Mouse (Mus musculus) liver, embryonic 14.5 days (tissue): ENCODE results near the gene Adgrg5. TPM values are rescaled to one million over a fixed set of nuclear protein-coding genes. Genes with fewer than 3 reads are reported as not detected.

Source experiments
- ATAC-seq: fragments of 200-750 bp; cut with Nextera tagmentation; 2 replicates; pipeline ENCODE4 v1.8.0; 2017; ENCODE audit warnings: moderate number of reproducible peaks, mild to moderate bottlenecking, moderate library complexity; ENCODE audit not compliant: insufficient read depth
- DNase-seq, 3 experiments: peaks; one replicate each; pipeline ENCODE4 v3.0.0-alpha.2; 2012 to 2013; ENCODE audit warnings: low read depth in 3 of 3, low spot score in 3 of 3
- H3K27ac ChIP-seq: fragments of 300-500 bp; sonication (generic); 2 replicates; pipeline ENCODE4 v1.5.1; 2014; ENCODE audit warnings: moderate library complexity, mild to moderate bottlenecking, control low read depth, inconsistent platforms
- H3K27me3 ChIP-seq: fragments of 300-500 bp; sonication (generic); 2 replicates; pipeline ENCODE4 v1.6.1; 2014; ENCODE audit warnings: mild to moderate bottlenecking, low read length, moderate library complexity; ENCODE audit not compliant: control insufficient read depth, insufficient read depth
- H3K36me3 ChIP-seq: fragments of 300-500 bp; sonication (generic); replicated peaks from 2 replicates; pipeline ENCODE4 v1.6.1; 2014; ENCODE audit warnings: low read depth; ENCODE audit not compliant: control insufficient read depth, insufficient read depth
- H3K4me1 ChIP-seq, 2 experiments: fragments of 200-500 bp in 1 of 2; fragments of 300-500 bp in 1 of 2; sonication (generic) in 1 of 2; replicated peaks; 2 replicates each; pipeline ENCODE4 v1.6.1; 2012 to 2014; ENCODE audit warnings: antibody characterized with exemption in 1 of 2, inconsistent platforms in 1 of 2, low read length in 1 of 2; ENCODE audit not compliant: control insufficient read depth in 2 of 2, insufficient read depth in 2 of 2
- H3K4me2 ChIP-seq: fragments of 300-500 bp; sonication (generic); 2 replicates; pipeline ENCODE4 v1.6.1; 2014; ENCODE audit warnings: low read depth, mild to moderate bottlenecking, control low read depth, moderate library complexity
- H3K4me3 ChIP-seq, 2 experiments: fragments of 200-500 bp in 1 of 2; fragments of 300-500 bp in 1 of 2; sonication (generic) in 1 of 2; 2 replicates each; pipeline ENCODE4 v1.5.1; 2012 to 2014; ENCODE audit warnings: low read depth in 2 of 2, low read length in 2 of 2, mild to moderate bottlenecking in 2 of 2, control low read depth in 1 of 2, inconsistent platforms in 1 of 2, moderate library complexity in 1 of 2; ENCODE audit not compliant: insufficient read depth in 1 of 2
- H3K9ac ChIP-seq: fragments of 300-500 bp; sonication (generic); replicated peaks from 2 replicates; pipeline ENCODE4 v1.6.1; 2014; ENCODE audit warnings: mild to moderate bottlenecking, control low read depth, moderate library complexity
- H3K9me3 ChIP-seq: fragments of 300-500 bp; sonication (generic); 2 replicates; pipeline ENCODE4 v1.6.1; 2016; ENCODE audit warnings: low read length, mixed read lengths; ENCODE audit not compliant: control insufficient read depth
- CTCF ChIP-seq: IDR thresholded peaks from 2 replicates; pipeline ENCODE4 v1.5.1; 2016; ENCODE audit warnings: antibody characterized with exemption, low read depth, control low read depth
- EP300 ChIP-seq: IDR thresholded peaks from 2 replicates; pipeline ENCODE4 v1.6.1; 2016; ENCODE audit warnings: antibody characterized with exemption, low read depth
- WGBS: fragments of 180-500 bp; shearing (Covaris S2); extraction: QIAGEN DNeasy Blood & Tissue Kit; methylation state at CpG from one replicate; pipeline ENCODE4 v1.1.7; 2014; ENCODE audit not compliant: insufficient replicate concordance; 5-methylcytosine and 5-hydroxymethylcytosine counted together
- polyA plus RNA-seq, 2 experiments: library from polyadenylated mRNA; depleted of rRNA in 1 of 2; stranded (reverse) in 1 of 2; unstranded in 1 of 2; fragments of >200 nt; fragmentation: Nextera tagmentation in 1 of 2; extraction: Ambion mirVana in 1 of 2; gene quantifications; 2 replicates each; pipeline versions ENCODE4 v1.2.1 to v1.2.3; 2012 to 2014

The Adgrg5 gene
- polyA plus RNA-seq, 2 experiments: 0.14 to 0.54 TPM

DNA sequence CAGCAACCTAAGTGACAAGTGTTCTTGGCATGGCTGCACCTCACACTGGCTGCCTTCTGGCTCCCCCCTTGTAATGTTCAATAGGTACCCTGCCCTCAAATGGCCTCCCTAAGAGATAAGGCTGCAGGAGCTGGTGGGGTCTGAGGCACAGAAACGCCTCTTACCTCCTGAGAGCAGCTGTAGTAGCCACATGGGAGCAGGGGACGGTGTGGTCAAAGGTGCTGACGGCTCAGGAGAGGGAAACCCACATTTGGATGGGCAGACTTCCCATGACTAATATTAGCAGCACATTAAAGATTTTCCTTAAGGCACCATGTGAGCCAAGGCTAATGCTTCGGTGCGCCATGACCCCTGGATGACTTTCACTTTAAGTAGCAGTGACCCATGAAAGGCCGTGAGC, 22.9 kb upstream of the Adgrg5 start:
- WGBS: 33% methylated on average over 6 of the region's 6 CpGs
- no peaks in the 10 kb centered on the region for H3K36me3 ChIP-seq
- H3K9me3 ChIP-seq: no peaks in the 10 kb centered on the region
- H3K4me3 ChIP-seq: peak overlapping the region in 1 of 2 experiments; percentile 17; a peak in 2 of 4 replicates
- peak overlapping the region; percentile 98 for H3K4me2 ChIP-seq
- ATAC-seq (no peak), DNase-seq (no peak)
- TF ChIP-seq CTCF (no peak), EP300 (no peak)
- peak overlapping the region; percentile 34 for H3K9ac ChIP-seq
- H3K4me1 ChIP-seq: peaks cover 54 to 57% of the 10 kb centered on the region in 2 experiments
- H3K27ac ChIP-seq: peak overlapping the region; percentile 54
- H3K27me3 ChIP-seq: no peaks in the 10 kb centered on the region

DNA sequence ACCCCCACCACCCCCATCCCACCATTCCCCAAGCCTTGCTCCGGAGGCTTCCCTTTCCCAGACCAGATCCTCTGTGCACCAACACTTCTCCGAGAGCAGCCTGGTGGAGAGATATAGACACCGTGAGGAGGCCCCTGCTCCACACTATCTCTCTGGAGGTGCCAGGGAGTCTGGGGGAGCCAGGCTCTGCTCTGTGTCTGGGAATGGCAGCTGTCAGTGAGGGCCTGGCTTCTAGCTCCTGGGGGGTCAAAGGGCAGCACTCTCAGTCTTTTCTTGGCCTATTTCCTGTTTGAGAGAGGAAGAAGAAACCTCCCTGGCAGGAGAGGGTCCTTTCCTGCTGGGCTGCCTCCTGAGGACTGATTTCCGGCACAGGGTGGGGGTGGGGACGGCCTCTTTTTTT, 22.5 kb upstream of the Adgrg5 start:
- Histone ChIP-seq H3K9ac (peak overlapping the region; percentile 34), H3K4me3 (peak overlapping the region in 1 of 2 experiments; percentile 17; a peak in 2 of 4 replicates), H3K4me1 (peaks cover 54 to 55% of the 10 kb centered on the region in 2 experiments), H3K4me2 (peak overlapping the region; percentile 98), H3K27ac (peak overlapping the region; percentile 54), H3K9me3 (no peaks in the 10 kb centered on the region), H3K27me3 (no peaks in the 10 kb centered on the region), H3K36me3 (no peaks in the 10 kb centered on the region)
- 0 out of 2 replicates have a peak, but pooled peaks have one; percentile 8 for TF ChIP-seq EP300
- TF ChIP-seq CTCF: no peak
- WGBS: 14% methylated on average over 5 of the region's 5 CpGs
- DNase-seq (no peak), ATAC-seq (peak; percentile 11; the same call in 1 of the 2 replicates)

DNA sequence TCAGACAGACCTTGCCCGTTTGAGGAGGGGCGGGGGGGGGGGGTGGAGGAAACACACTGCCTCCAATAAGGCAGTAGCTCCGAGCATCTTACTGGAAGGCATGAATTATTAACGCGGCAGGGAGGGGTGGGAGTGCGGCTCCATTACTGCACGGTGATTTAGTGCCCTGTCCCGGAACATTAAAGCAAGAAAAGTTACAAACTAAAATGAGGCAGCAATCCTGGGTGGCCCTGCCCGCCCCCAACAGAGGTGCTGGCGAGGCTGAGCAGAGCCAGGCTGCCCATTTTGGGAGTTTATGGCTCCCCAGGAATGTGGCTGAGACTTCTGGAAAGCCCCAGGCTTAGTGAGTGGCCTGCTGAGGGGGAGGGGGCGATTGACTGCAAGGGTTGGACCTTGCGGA, 19.8 kb upstream of the Adgrg5 start:
- Histone ChIP-seq H3K4me1 (peaks cover 29 to 31% of the 10 kb centered on the region in 2 experiments), H3K36me3 (no peaks in the 10 kb centered on the region), H3K27ac (no peak overlapping the region), H3K9ac (no peak overlapping the region), H3K4me3 (no peak overlapping the region), H3K4me2 (no peak overlapping the region), H3K27me3 (no peaks in the 10 kb centered on the region), H3K9me3 (no peaks in the 10 kb centered on the region)
- ATAC-seq: no peak
- TF ChIP-seq CTCF: no peak
- no peak for TF ChIP-seq EP300
- WGBS: 82% methylated on average over 12 of the region's 12 CpGs
- no peak for DNase-seq

DNA sequence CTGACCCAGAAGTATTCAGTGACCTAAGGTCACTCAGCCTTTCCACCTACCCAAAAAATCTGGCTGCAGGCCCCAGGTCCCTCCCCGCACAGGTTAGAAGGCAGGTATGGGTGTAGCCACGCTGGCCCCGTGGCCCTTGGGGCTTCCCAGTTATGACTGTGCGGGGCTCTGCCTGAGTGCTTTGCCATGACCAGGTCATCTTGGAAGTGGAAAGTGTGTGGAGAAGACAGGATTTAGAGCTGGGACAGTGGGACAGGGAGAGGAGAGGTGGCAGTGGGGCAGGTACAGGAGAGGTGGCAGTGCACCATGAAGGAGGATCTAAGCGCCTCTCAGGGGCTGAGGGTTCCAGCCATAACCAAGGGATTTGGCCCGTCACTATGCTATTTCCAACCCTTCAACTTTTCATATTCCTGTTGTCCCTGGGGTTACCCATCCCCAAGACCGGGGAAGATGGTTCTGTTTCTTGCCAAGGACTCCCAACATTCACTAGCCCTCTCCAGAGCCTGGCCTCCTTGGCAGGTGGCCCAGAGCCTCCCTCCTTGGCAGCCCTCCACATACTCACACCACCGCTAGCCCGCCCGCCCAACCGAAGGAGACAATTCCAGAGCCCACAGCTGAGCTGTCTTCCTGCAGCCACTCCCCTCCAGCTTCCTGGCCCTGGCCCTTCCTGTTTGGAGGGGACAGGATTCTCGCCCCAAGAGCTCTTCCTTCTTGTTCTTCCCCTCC, 18.9 kb upstream of the Adgrg5 start:
- TF ChIP-seq EP300 (no peak), CTCF (no peak)
- DNase-seq (no peak), ATAC-seq (no peak)
- Histone ChIP-seq H3K4me3 (no peak overlapping the region), H3K36me3 (no peaks in the 10 kb centered on the region), H3K27ac (no peak overlapping the region), H3K4me2 (no peak overlapping the region), H3K9ac (no peak overlapping the region), H3K27me3 (no peaks in the 10 kb centered on the region), H3K9me3 (no peaks in the 10 kb centered on the region), H3K4me1 (peaks cover 25 to 26% of the 10 kb centered on the region in 2 experiments)
- 86% methylated on average over 12 of the region's 12 CpGs for WGBS

DNA sequence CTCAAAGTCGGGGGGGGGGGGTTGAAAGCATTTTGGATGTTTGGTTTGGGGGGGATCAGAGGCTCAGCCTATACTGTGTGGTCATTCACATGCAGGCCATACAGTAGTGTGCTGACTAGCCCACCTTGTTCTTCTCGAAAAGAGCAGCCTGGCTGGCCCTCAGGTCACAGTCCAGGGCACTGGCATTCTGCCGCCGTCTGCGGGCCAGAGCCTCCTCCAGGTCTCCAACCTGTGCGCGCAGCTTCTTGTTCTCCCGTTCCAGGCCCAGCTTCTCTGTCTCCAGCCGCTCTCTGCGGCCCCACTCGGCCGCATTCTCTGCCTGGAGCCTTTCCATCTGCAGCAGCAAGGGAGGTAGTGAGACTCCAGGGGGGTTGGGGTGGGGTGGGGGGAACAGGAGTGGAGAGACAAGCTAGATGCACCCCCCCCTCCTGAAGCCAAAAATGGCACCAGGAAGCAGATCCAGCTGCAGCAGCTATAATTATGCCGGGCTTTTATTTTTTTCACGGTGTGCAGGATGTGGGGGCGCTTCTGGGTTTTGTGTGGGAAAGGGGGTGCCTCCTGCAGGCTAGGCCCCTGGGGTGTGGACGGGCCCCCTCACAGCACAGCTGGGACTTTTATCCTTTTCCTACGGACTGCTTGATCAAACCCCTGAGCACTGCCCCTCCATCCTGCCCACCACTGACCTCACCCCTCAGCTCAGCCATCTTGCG, 15.7 kb upstream of the Adgrg5 start:
- no peak overlapping the region for H3K4me2 ChIP-seq
- H3K9me3 ChIP-seq: no peaks in the 10 kb centered on the region
- no peaks in the 10 kb centered on the region for H3K36me3 ChIP-seq
- DNase-seq: no peak
- no peak overlapping the region for H3K9ac ChIP-seq
- no peak overlapping the region for H3K4me3 ChIP-seq
- TF ChIP-seq EP300 (no peak), CTCF (no peak)
- H3K27ac ChIP-seq: no peak overlapping the region
- WGBS: 84% methylated on average over 18 of the region's 18 CpGs
- peaks cover 0 to 3% of the 10 kb centered on the region in 2 experiments; a peak in 3 of 4 replicates for H3K4me1 ChIP-seq
- ATAC-seq: no peak
- H3K27me3 ChIP-seq: peaks cover 1% of the 10 kb centered on the region; the same call in 1 of the 2 replicates
